Mouse (Mus musculus) right cerebral cortex, adult 2 months (tissue): ENCODE measurements at regions not wholly inside any gene's neighbourhood (a gene's known extent, or its start where the extent isn't known, plus 50 kb on each side); places are given as distances from the start of the nearest gene placed in this dataset.
A peak's percentile ranks its signal among the peaks of the same experiment; 100 is the strongest.

Experiments
- DNase-seq, 2 experiments: peaks; one replicate each; pipeline ENCODE4 v3.0.0; 2021 to 2022; ENCODE audit warnings: low spot score in 2 of 2

- no peak for DNase-seq
These were observed 435.2 kb upstream of the Cd180 start for GRCm38 (mm10) chr13:102258207-102258606.

GRCm38 (mm10) chr13:102273818-102274217, 419.5 kb upstream of the Cd180 start:
- no peak for DNase-seq

GRCm38 (mm10) chr13:102275296-102275695, 418.1 kb upstream of the Cd180 start:
- DNase-seq: no peak

GRCm38 (mm10) chr13:102276885-102277284, 416.5 kb upstream of the Cd180 start:
- DNase-seq: no peak

- DNase-seq: no peak
These were observed 413.2 kb upstream of the Cd180 start for GRCm38 (mm10) chr13:102280198-102280597.

GRCm38 (mm10) chr13:102294451-102294850, 398.9 kb upstream of the Cd180 start:
- DNase-seq: no peak

- DNase-seq: no peak
These were observed 398.3 kb upstream of the Cd180 start for GRCm38 (mm10) chr13:102295079-102295478.

- DNase-seq: no peak
These were observed 385.4 kb upstream of the Cd180 start for GRCm38 (mm10) chr13:102307983-102308382.

- DNase-seq: no peak
These were observed 381.3 kb upstream of the Cd180 start for GRCm38 (mm10) chr13:102312096-102312495.

GRCm38 (mm10) chr13:102315921-102316692, 377.3 kb upstream of the Cd180 start:
- DNase-seq: no peak

- DNase-seq: no peak
These were observed 374.4 kb upstream of the Cd180 start for GRCm38 (mm10) chr13:102318891-102319404.

GRCm38 (mm10) chr13:102319453-102319852, 373.9 kb upstream of the Cd180 start:
- no peak for DNase-seq

- peak; percentile 28 to 31 for DNase-seq
These were observed 369.5 kb upstream of the Cd180 start for GRCm38 (mm10) chr13:102323876-102324275.

GRCm38 (mm10) chr13:102326003-102326402, 367.4 kb upstream of the Cd180 start:
- no peak for DNase-seq

GRCm38 (mm10) chr13:102326544-102326943, 366.8 kb upstream of the Cd180 start:
- no peak for DNase-seq

GRCm38 (mm10) chr13:102333667-102334066, 359.7 kb upstream of the Cd180 start:
- peak in 1 of 2 experiments; percentile 8 for DNase-seq

- peak; percentile 35 to 58 for DNase-seq
These were observed 359.2 kb upstream of the Cd180 start for GRCm38 (mm10) chr13:102334131-102334534.

- peak; percentile 40 to 41 for DNase-seq
These were observed 350.1 kb upstream of the Cd180 start for GRCm38 (mm10) chr13:102343236-102343635.

GRCm38 (mm10) chr13:102344606-102345269, 348.6 kb upstream of the Cd180 start:
- peak in 1 of 2 experiments; percentile 15 for DNase-seq

GRCm38 (mm10) chr13:102349493-102349892, 343.9 kb upstream of the Cd180 start:
- no peak for DNase-seq

- DNase-seq: no peak
These were observed 341.1 kb upstream of the Cd180 start for GRCm38 (mm10) chr13:102352073-102352854.

- DNase-seq: peak in 1 of 2 experiments; percentile 10
These were observed 337.8 kb upstream of the Cd180 start for GRCm38 (mm10) chr13:102355569-102355968.
